Mouse (Mus musculus) A20 (cell line): Measurements from ENCODE around the gene Msx1.
A peak's percentile ranks its signal among the peaks of the same experiment; 100 is the strongest.

Source experiments
- DNase-seq: peaks from one replicate; pipeline ENCODE4 v3.0.0-alpha.2; 2011; ENCODE audit warnings: low read depth, low spot score

Msx1 gene

DNA sequence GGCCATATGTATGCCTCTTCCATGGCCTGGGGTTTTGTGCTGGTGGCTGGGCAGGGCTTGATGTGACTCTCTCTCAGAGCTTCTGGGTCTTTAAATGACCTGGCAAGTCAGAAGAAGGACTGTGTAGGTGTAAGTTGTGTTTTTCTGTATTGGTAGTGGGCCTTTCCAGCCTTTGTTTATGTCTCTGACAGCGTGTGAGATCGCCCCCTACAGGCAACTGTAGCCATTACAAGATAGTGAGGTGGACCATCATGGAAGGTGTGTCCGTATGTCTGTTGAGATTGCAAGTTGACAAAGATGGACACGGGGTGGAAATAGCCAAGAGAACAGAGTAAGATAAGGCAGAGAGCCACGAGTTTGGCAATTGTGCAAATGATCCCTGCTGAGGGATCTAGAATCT, 32.2 kb downstream of the Msx1 start:
- DNase-seq, result peak; percentile 17

DNA sequence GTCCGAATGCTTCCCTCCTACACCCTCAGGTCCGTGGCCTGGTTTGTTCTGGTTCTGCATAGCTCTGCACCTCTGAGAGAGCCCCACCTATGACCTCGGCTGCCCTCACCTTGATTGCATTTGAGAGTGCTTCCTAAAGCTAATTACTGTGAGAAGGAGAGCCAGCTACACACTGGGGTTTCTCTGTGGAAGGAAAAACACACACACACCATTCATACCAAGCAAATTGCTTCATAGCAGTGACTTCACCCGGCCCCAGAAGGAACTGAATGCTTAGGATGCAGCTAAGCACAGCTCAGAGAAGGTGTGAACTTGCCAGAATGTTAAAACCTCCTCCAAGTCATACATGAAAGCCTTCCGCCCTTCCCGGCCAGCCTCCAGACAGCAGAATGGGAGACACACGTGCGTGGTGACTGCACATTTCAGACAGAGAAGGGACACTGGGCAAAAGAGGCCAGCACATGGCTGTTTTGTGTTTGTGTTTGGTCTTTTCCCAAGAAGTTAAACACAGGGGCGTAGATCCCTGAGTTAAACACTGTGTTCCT, 39.5 kb downstream of the Msx1 start:
- DNase-seq, result no peak

DNA sequence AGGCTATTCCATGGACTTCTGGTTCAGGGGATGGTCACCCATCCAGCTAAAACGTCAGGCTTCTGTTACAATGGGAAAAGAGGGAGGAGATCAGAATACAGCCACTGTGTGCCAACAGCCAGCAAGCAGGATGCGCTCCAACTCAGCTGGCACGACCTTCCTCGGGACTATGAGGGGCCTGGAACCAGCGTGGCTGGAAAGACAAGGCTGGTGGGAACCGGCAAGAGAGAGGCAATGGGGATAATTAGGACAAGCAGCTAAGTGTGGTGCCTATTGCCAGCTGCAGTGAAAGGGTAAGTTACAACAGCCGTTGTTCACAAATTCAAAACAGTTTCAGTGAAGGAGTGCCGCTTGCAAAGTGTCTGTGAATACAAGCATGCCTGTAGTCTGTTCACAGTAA, 41.1 kb downstream of the Msx1 start:
- no peak for DNase-seq

DNA sequence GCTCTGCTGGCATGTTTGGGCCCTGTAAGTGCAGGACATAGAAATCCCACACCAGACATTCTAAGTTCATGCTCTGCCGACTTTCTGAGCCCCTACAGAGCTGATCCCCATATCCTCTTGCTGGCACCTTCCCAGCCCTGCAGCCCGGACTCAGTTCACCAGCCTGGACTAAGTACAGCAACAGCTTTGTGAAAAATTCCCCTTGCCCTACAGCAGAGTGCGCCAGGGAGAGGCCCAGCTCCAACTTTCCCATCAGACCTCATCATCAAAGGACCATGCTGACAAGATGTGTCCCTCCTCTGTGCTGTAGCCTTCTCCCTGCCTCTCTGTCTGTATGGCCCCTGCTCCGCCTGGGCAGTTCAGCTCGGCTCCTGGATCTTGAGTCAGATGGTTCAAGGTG, 48.7 kb downstream of the Msx1 start:
- no peak for DNase-seq

DNA sequence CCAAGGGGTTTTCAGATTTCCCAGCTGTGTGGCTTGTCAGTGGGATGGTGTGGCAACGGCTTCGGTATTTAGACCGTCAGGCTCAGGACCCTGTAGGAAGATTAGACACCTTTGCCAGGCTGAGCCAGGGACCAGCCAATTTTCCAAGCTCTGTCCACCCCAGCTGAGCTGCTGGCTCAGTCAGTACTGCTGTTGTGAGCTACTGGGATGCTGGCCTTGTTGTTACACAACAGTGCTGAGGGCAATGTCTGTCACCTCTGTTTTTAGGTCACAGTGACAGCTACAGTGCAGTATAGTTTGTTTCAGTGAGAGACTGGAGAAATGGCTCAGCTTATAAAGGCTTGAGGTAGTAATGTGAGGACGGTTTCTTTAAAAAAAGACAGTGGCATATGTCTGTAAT, 50.4 kb downstream of the Msx1 start:
- DNase-seq, result no peak

DNA sequence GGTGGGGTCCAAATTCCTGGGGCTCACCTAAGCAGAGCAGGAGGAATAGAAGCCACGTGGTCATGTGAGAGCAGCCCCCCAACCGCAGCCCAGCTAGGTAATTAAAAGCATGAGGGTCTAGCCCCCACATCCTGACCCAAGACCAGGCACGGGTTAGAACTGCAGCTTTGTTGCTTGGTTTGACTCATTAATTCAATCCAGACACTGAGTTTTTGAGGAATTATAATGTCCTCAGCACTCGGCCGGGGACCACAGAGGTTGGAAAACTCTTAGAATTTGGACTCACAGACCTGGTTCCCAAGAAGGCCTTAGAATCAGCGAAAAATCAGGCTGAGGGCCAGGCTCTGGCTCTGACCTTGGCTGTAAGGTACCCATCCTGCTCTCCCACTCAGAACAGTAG, 53.5 kb downstream of the Msx1 start:
- no peak for DNase-seq
